Mouse (Mus musculus) stomach, embryonic 16.5 days (tissue): ENCODE results near the gene Ski. TPM values are rescaled to one million over a fixed set of nuclear protein-coding genes. Genes with fewer than 3 reads are reported as not detected.

ENCODE experiments used
- ATAC-seq: fragments of 200-750 bp; cut with Nextera tagmentation; 2 replicates; pipeline ENCODE4 v1.8.0; 2017; ENCODE audit warnings: moderate number of reproducible peaks, moderate TSS enrichment; ENCODE audit not compliant: insufficient read depth, low FRiP score
- H3K27ac ChIP-seq: fragments of 300-500 bp; sonication (generic); 2 replicates; pipeline ENCODE4 v1.5.1; 2014; ENCODE audit warnings: low read length
- H3K27me3 ChIP-seq: fragments of 300-500 bp; sonication (generic); 2 replicates; pipeline ENCODE4 v1.6.1; 2014; ENCODE audit warnings: low read length, control low read depth, mixed read lengths; ENCODE audit not compliant: control insufficient read depth, insufficient read depth
- H3K36me3 ChIP-seq: fragments of 300-500 bp; sonication (generic); 2 replicates; pipeline ENCODE4 v1.6.1; 2014; ENCODE audit warnings: low read length; ENCODE audit not compliant: control insufficient read depth, insufficient read depth
- H3K4me1 ChIP-seq: fragments of 300-500 bp; sonication (generic); 2 replicates; pipeline ENCODE4 v1.6.1; 2014; ENCODE audit warnings: low read length, control low read depth, mixed read lengths; ENCODE audit not compliant: control insufficient read depth, insufficient read depth
- H3K4me2 ChIP-seq: fragments of 300-500 bp; sonication (generic); 2 replicates; pipeline ENCODE4 v1.6.1; 2014; ENCODE audit warnings: low read depth, low read length, mixed read lengths
- H3K4me3 ChIP-seq: fragments of 300-500 bp; sonication (generic); replicated peaks from 2 replicates; pipeline ENCODE4 v1.5.1; 2014; ENCODE audit warnings: mild to moderate bottlenecking, low read length
- H3K9ac ChIP-seq: fragments of 300-500 bp; sonication (generic); 2 replicates; pipeline ENCODE4 v1.6.1; 2014; ENCODE audit warnings: low read length
- H3K9me3 ChIP-seq: fragments of 300-500 bp; sonication (generic); replicated peaks from 2 replicates; pipeline ENCODE4 v1.6.1; 2016; ENCODE audit warnings: low read length, control low read depth; ENCODE audit not compliant: control insufficient read depth
- WGBS: fragments of 180-500 bp; shearing (Covaris S2); extraction: QIAGEN DNeasy Blood & Tissue Kit; methylation state at CpG from one replicate; pipeline ENCODE4 v1.1.7; 2014; 5-methylcytosine and 5-hydroxymethylcytosine counted together
- polyA plus RNA-seq: library from polyadenylated mRNA; unstranded; fragments of >200 nt; fragmentation: Nextera tagmentation; extraction: Ambion mirVana; gene quantifications from 2 replicates; pipeline ENCODE4 v1.2.1, GENCODE M21; 2015

Ski gene
- polyA plus RNA-seq, 1 experiment from 2014 or later = 17.9 TPM

DNA sequence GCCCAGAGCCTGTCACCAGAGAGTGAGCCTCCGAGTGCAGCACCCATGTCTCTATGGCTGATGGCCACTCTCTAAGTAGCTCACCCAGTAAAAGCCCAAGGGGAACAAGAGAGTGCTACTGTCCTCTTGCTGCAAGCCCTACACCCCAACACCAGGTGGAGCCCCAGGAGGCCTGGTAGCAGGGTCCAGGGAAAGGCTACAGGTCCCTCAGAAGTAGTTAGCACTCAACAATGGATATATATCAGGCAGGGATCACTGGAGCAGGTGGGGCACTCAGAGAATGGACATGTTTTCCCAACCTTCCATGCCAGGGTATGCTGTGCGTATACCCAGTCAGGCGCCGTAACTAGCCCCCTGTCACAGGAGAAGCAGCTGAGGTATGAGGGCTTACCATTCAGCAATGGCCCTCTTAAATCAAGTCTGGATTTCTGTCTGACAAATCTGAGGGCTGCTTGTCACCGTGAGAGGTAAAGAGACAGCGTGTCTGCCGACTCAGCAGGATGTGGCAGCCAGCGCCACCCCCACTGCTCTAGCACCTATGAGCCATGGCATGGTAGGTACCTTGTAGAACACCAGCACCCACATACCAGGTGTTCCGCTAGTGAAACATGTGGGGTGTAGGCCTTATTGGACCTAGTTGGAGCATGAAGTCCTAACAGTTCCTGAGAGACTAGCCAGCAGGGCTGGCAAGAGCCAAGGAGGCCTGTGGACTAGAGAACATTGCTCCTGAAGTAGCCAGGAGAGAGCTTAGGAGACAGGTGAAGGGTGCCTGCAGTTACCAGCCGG is 93.1 kb downstream of the Ski start:
- WGBS = 90% methylated on average over 10 of the region's 10 CpGs
- H3K4me2 ChIP-seq = no peak overlapping the region
- peak overlapping the region; percentile 43 for H3K9ac ChIP-seq

DNA sequence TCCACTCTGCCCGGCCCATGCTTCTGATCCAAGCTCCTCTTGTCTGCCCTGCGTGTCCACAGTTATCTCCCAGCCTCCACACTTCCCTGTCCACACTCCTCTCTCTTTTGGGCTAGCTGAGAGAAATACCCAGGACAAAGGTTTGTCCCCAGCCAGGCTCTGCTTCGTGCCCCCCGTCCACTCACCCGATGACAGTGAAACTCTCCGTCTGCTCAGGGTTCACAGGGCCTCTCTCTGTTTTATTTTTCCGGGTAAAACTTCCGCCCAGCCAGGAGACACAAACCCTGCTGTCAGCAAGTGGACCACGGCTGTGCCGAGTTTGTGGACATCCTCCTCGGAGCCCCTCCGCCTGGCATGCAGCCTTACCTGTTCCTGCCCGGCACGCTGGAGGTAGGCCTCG is 94.0 kb downstream of the Ski start:
- Histone ChIP-seq H3K4me3 (no peak overlapping the region), H3K9me3 (no peaks in the 10 kb centered on the region), H3K27me3 (no peaks in the 10 kb centered on the region), H3K36me3 (no peaks in the 10 kb centered on the region), H3K4me2 (no peak overlapping the region), H3K27ac (no peak overlapping the region), H3K9ac (no peak overlapping the region), H3K4me1 (peaks cover 22% of the 10 kb centered on the region)
- WGBS = 84% methylated on average over 15 of the region's 15 CpGs
- ATAC-seq = no peak

More for the DNA sequence above, 93.1 kb downstream of the Ski start:
- Histone ChIP-seq H3K4me3 (no peak overlapping the region), H3K27ac (peak overlapping the region; percentile 82), H3K4me1 (peaks cover 31% of the 10 kb centered on the region), H3K9me3 (no peaks in the 10 kb centered on the region), H3K36me3 (no peaks in the 10 kb centered on the region), H3K27me3 (no peaks in the 10 kb centered on the region)
- ATAC-seq = no peak

DNA sequence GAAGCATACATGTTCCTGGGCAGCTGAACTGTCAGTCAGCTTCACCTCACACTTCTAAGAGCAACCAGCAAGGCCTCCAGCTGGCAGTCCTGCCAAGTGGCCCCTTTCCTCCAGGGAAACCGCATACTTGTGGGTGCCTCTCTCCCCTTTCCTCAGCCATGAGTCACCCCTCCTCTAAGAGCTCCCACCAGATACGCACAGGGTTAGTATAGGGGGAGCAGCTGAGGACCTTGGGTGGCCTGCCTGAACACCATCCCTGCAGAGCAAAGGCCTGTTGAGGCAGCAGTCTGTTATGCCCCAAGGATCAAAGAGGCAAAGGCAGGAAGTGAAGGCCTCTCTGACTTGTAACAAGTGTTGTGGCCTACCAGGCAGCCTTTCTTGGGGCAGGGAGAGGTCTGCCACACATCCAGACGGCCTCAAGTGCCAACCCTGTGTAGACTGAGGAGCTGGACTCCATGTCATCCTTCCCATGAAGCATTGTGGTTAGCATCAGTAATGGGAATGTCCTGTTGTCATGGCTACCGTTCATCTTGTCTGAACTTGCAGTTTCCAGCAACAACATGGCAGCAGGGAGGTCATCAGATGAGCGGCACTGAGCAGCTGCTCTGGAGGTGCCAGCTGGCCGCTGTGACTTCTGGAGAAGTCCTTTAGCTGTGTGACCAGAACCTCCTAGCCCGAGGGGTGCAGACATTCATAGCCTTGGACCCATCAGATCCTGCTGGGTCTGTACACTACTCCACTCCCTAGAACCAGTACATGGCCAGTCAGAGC is 95.6 kb downstream of the Ski start:
- H3K4me3 ChIP-seq = no peak overlapping the region
- H3K27me3 ChIP-seq = no peaks in the 10 kb centered on the region
- H3K9ac ChIP-seq = peak overlapping the region; percentile 10; the same call in 1 of the 2 replicates
- 73% methylated on average over 7 of the region's 7 CpGs for WGBS
- H3K4me2 ChIP-seq = no peak overlapping the region
- ATAC-seq = no peak
- peaks cover 31% of the 10 kb centered on the region for H3K4me1 ChIP-seq
- H3K9me3 ChIP-seq = no peaks in the 10 kb centered on the region
- no peaks in the 10 kb centered on the region for H3K36me3 ChIP-seq
- no peak overlapping the region for H3K27ac ChIP-seq

DNA sequence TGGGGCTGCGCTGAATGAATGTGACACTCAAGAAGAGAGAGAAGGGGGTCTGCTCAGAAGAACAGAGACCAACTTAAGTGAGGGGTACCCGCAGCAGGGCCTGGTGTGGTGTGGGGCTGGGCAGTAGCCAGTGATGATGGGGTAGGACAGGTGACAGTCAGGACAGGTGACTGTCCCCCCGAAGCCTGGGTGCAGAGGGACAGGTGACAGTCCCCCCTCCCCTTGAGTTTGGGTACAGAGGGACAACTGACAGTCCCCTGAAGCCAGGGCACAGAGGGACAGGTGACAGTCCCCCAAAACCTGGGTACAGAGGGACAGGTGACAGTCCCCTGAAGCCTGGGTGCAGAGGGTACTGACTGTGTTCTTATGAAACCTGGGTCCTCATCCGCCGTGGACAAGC is 96.2 kb downstream of the Ski start:
- Histone ChIP-seq H3K4me3 (no peak overlapping the region), H3K4me2 (no peak overlapping the region), H3K27ac (no peak overlapping the region), H3K36me3 (no peaks in the 10 kb centered on the region), H3K9ac (no peak overlapping the region), H3K4me1 (peaks cover 34% of the 10 kb centered on the region), H3K27me3 (no peaks in the 10 kb centered on the region), H3K9me3 (no peaks in the 10 kb centered on the region)
- ATAC-seq = no peak
- 83% methylated on average over 5 of the region's 5 CpGs for WGBS

DNA sequence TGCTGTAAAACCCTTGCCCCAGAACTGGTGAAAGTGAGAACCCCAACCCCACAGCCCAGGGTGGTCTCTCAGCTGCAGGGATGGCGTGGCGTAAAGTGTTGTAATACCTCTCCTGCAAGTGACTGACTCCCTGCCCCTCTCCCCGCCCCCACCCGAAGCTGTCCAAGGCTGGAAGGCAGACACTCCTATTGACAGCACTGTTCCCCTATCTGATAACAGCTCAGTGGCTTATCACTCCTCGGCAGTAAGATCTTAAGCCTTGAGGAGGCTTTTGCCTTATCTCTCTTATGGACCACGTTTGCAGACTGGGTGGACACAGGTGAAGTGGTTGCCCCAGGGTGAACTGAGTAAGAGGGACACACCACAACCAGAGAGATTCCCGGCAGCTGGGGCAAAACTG is 97.1 kb downstream of the Ski start:
- Histone ChIP-seq H3K4me3 (no peak overlapping the region), H3K4me2 (no peak overlapping the region), H3K27ac (no peak overlapping the region), H3K9me3 (no peaks in the 10 kb centered on the region), H3K27me3 (no peaks in the 10 kb centered on the region), H3K4me1 (peaks cover 36% of the 10 kb centered on the region), H3K36me3 (no peaks in the 10 kb centered on the region), H3K9ac (0 out of 2 replicates have a peak overlapping the region, but pooled peaks have one; percentile 26)
- 41% methylated on average over 7 of the region's 7 CpGs for WGBS
- ATAC-seq = no peak

DNA sequence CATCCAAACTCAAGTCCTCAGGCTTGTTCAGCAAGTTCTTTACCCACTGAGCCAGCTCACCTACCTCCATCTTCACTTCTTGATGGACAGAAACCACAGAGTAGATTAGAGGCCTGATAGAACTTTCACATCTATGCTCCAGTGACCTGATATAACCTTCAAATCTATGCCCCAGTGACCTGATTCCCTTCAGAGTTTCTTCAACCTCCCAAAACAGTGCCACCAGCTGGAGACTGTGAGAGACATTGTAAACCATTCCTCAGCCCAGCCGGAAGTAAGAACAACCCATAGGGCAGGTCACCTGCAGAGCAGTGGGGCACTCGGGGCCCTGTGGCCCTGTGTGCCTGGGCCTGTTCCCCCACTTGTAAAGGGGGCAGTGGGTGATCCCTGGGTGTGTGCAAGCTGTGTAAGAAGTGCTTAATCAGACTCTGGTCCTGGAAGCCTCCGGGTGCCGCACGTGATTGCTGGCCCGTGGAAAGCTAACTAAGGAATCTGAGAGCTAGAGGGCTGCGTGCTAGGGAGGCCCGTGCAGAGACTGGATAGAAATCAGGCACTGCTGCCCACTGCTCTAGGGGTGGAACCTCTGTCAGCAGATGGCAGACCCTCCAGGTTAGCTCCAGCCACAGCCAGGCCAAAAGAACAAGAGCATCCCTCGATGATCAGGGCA is 98.4 kb downstream of the Ski start:
- no peaks in the 10 kb centered on the region for H3K9me3 ChIP-seq
- no peak overlapping the region for H3K27ac ChIP-seq
- H3K9ac ChIP-seq = no peak overlapping the region
- no peak overlapping the region for H3K4me2 ChIP-seq
- H3K4me3 ChIP-seq = no peak overlapping the region
- H3K36me3 ChIP-seq = no peaks in the 10 kb centered on the region
- no peak for ATAC-seq
- no peaks in the 10 kb centered on the region for H3K27me3 ChIP-seq
- H3K4me1 ChIP-seq = peaks cover 33% of the 10 kb centered on the region
- WGBS = 70% methylated on average over 9 of the region's 9 CpGs

DNA sequence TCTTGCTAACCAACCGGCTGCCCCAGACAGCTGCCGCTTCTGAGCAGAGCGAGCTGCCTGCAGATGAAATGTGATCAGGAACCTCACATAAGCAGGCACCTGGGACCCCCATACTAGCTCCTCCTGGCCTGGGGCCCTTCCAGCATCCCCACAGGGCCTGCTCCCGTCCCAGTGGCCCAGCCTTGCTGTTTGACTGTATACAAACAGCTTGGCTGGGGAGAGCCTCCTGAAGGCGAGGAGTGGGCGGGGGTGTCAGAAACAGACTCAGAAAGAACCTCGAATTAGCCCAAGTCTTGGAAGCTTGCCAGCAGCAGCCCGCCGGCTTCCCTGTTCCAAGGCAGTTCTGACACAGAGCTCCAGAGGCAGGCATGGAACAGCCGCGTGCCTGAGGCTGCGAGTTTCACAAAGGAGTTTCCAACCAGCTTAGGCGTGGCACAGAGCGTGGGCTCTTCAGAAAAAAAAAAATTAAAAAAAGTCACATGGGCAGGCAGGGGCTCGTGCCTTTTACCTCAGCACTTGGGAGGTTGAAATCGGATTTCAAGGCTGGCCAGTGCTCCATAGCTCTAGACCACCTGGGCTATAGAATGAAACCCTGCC is 99.8 kb downstream of the Ski start:
- no peak overlapping the region for H3K4me3 ChIP-seq
- WGBS = 9% methylated on average over 16 of the region's 16 CpGs
- H3K27me3 ChIP-seq = no peaks in the 10 kb centered on the region
- peak; percentile 73 for ATAC-seq
- H3K9me3 ChIP-seq = no peaks in the 10 kb centered on the region
- H3K36me3 ChIP-seq = no peaks in the 10 kb centered on the region
- H3K27ac ChIP-seq = peak overlapping the region; percentile 97
- H3K9ac ChIP-seq = peak overlapping the region; percentile 64
- H3K4me2 ChIP-seq = peak overlapping the region; percentile 16; the same call in 1 of the 2 replicates
- peaks cover 33% of the 10 kb centered on the region for H3K4me1 ChIP-seq

DNA sequence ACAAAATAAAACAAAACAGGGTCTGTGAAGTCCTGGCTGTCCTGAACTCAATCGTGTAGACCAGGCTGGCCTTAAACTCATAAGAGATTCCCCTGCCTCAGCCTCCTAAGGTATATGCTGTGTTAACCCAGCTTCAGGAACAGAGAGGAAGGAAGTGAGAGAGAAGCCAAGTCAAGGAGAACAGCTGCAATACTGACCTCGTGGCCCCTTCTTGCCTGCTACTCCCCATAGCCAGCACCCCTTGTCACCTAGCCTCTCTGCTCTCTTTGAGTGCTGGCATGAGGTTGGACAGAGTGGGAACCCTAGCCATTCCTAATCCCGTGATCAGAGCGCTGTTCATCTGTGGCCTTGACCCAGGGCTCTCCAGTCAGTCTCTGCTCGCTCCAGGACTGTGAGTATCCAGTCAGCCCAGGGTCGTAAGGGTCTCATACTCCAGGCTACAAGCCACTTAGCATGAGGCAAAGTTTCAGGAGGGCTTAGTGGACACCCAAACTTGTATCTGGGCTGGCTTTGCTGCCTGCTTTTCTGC is 100.4 kb downstream of the Ski start:
- no peak for ATAC-seq
- Histone ChIP-seq H3K9ac (peak overlapping the region; percentile 64), H3K9me3 (no peaks in the 10 kb centered on the region), H3K36me3 (no peaks in the 10 kb centered on the region), H3K4me1 (peaks cover 33% of the 10 kb centered on the region), H3K27me3 (no peaks in the 10 kb centered on the region), H3K4me2 (no peak overlapping the region), H3K27ac (peak overlapping the region; percentile 97), H3K4me3 (no peak overlapping the region)
- WGBS = 65% methylated on average over 6 of the region's 6 CpGs
